In genomic region chr7:64973590-64974262, GRCm38 (mm10) we compare ENCODE assay signal across 28 mouse cellular contexts.
A peak's percentile ranks its signal among the peaks of the same experiment; 100 is the strongest.
DNase-seq lines count a peak whose midpoint lies in the region; ATAC-seq lines count a peak whose summit lies in the region.
"Had no signal": no experiment of that assay in that cellular context is flagged by ENCODE, and none has a peak within 500 bp of the region (broad histone marks: within the 10 kb centered on the region; RNA-seq: fewer than 3 reads in every experiment).

No protein-coding gene starts in this region.

- no peak overlapping the region for H3K4me3 ChIP-seq in hindbrain, embryonic 16.5 days (ENCODE audit: low read length)
- H3K4me3 ChIP-seq in hindbrain, embryonic 13.5 days = no peak overlapping the region
- no peak overlapping the region for H3K4me3 ChIP-seq in midbrain, embryonic 12.5 days
- H3K4me3 ChIP-seq in midbrain, embryonic 10.5 days = no peak overlapping the region
- H3K4me3 ChIP-seq: embryonic facial prominence, embryonic 12.5 days; hindbrain, embryonic 10.5 days; kidney, embryonic 15.5 days; layer of hippocampus, adult 2 months; left cerebral cortex, adult 2 months; limb, embryonic 15.5 days; liver, embryonic 13.5 days had no signal

- peak; percentile 65; the same call in 1 of the 2 replicates for ATAC-seq in hindbrain, embryonic 16.5 days
- no peak for ATAC-seq in hindbrain, embryonic 13.5 days (ENCODE audit: low FRiP score)
- ATAC-seq in midbrain, embryonic 12.5 days (ENCODE audit: low FRiP score, low read depth) = no peak
- ATAC-seq: activated CD4-positive, CD25-positive, alpha-beta regulatory T cell, adult 4 months had no signal

- no peak overlapping the region for H3K27ac ChIP-seq in hindbrain, embryonic 16.5 days (ENCODE audit: low read depth, low read length)
- no peak overlapping the region for H3K27ac ChIP-seq in hindbrain, embryonic 13.5 days
- H3K27ac ChIP-seq in midbrain, embryonic 12.5 days (replicated peaks) = 0 out of 2 replicates have a peak overlapping the region, but pooled peaks have one; percentile 30
- no peak overlapping the region for H3K27ac ChIP-seq in midbrain, embryonic 10.5 days (replicated peaks)
- H3K27ac ChIP-seq: embryonic facial prominence, embryonic 12.5 days; hindbrain, embryonic 10.5 days; kidney, embryonic 15.5 days; layer of hippocampus, adult 2 months; left cerebral cortex, adult 2 months; limb, embryonic 15.5 days; liver, embryonic 13.5 days had no signal

- H3K4me1 ChIP-seq in hindbrain, embryonic 16.5 days (ENCODE audit: control insufficient read depth, insufficient read depth, low read depth, low read length) = no peaks in the 10 kb centered on the region
- no peaks in the 10 kb centered on the region for H3K4me1 ChIP-seq in hindbrain, embryonic 13.5 days (replicated peaks)
- H3K4me1 ChIP-seq in midbrain, embryonic 12.5 days = peaks cover 6% of the 10 kb centered on the region
- peaks cover 6% of the 10 kb centered on the region for H3K4me1 ChIP-seq in midbrain, embryonic 10.5 days
- H3K4me1 ChIP-seq: embryonic facial prominence, embryonic 12.5 days; hindbrain, embryonic 10.5 days; kidney, embryonic 15.5 days; limb, embryonic 15.5 days; liver, embryonic 13.5 days had no signal

- H3K4me2 ChIP-seq in hindbrain, embryonic 16.5 days (ENCODE audit: low read length) = no peak overlapping the region
- no peak overlapping the region for H3K4me2 ChIP-seq in hindbrain, embryonic 13.5 days
- H3K4me2 ChIP-seq in midbrain, embryonic 12.5 days (replicated peaks) = no peak overlapping the region
- H3K4me2 ChIP-seq: embryonic facial prominence, embryonic 12.5 days; kidney, embryonic 15.5 days; limb, embryonic 15.5 days; liver, embryonic 13.5 days had no signal

- 74% methylated on average over 4 of the region's 4 CpGs for WGBS in hindbrain, embryonic 16.5 days
- WGBS in hindbrain, embryonic 13.5 days = 79% methylated on average over 4 of the region's 4 CpGs
- WGBS in midbrain, embryonic 12.5 days = 50% methylated on average over 4 of the region's 4 CpGs
- 74% methylated on average over 4 of the region's 4 CpGs for WGBS in midbrain, embryonic 10.5 days

- no peaks in the 10 kb centered on the region for H3K9me3 ChIP-seq in hindbrain, embryonic 16.5 days (ENCODE audit: control insufficient read depth, low read length)
- H3K9me3 ChIP-seq in hindbrain, embryonic 13.5 days = no peaks in the 10 kb centered on the region
- H3K9me3 ChIP-seq in midbrain, embryonic 12.5 days = no peaks in the 10 kb centered on the region
- no peaks in the 10 kb centered on the region for H3K9me3 ChIP-seq in midbrain, embryonic 10.5 days (replicated peaks)
- H3K9me3 ChIP-seq: embryonic facial prominence, embryonic 12.5 days; hindbrain, embryonic 10.5 days; kidney, embryonic 15.5 days; limb, embryonic 15.5 days; liver, embryonic 13.5 days had no signal

- no peak overlapping the region for H3K9ac ChIP-seq in hindbrain, embryonic 16.5 days (ENCODE audit: low read depth, low read length)
- H3K9ac ChIP-seq in hindbrain, embryonic 13.5 days = no peak overlapping the region
- no peak overlapping the region for H3K9ac ChIP-seq in midbrain, embryonic 12.5 days (replicated peaks)
- H3K9ac ChIP-seq: embryonic facial prominence, embryonic 12.5 days; kidney, embryonic 15.5 days; limb, embryonic 15.5 days; liver, embryonic 13.5 days had no signal

- H3K27me3 ChIP-seq in hindbrain, embryonic 16.5 days (replicated peaks; ENCODE audit: control insufficient read depth, insufficient read depth, low read length) = no peaks in the 10 kb centered on the region
- H3K27me3 ChIP-seq in hindbrain, embryonic 13.5 days = no peaks in the 10 kb centered on the region
- no peaks in the 10 kb centered on the region for H3K27me3 ChIP-seq in midbrain, embryonic 12.5 days
- no peaks in the 10 kb centered on the region for H3K27me3 ChIP-seq in midbrain, embryonic 10.5 days (ENCODE audit: low read depth, poor library complexity, severe bottlenecking)
- H3K27me3 ChIP-seq: embryonic facial prominence, embryonic 12.5 days; kidney, embryonic 15.5 days; limb, embryonic 15.5 days; liver, embryonic 13.5 days had no signal

- no peaks in the 10 kb centered on the region for H3K36me3 ChIP-seq in hindbrain, embryonic 16.5 days (ENCODE audit: control insufficient read depth, insufficient read depth, low read length)
- no peaks in the 10 kb centered on the region for H3K36me3 ChIP-seq in hindbrain, embryonic 13.5 days
- no peaks in the 10 kb centered on the region for H3K36me3 ChIP-seq in midbrain, embryonic 12.5 days
- no peaks in the 10 kb centered on the region for H3K36me3 ChIP-seq in midbrain, embryonic 10.5 days
- H3K36me3 ChIP-seq: embryonic facial prominence, embryonic 12.5 days; hindbrain, embryonic 10.5 days; kidney, embryonic 15.5 days; limb, embryonic 15.5 days; liver, embryonic 13.5 days had no signal

- peak; percentile 34 to 39 for DNase-seq in cerebellum, postnatal 10 days
- DNase-seq in cerebellum, adult 11-12 months = no peak
- no peak for DNase-seq in midbrain, embryonic 10.5 days (ENCODE audit: low spot score)
- DNase-seq in retina, postnatal 1 day = peak; percentile 45
- no peak for DNase-seq in natural killer cell, adult 2 months (ENCODE audit: low spot score in 2 of 2)
- DNase-seq: adrenal gland, adult 8-10 months; cerebellum, adult 9-10 months; embryo, embryonic 11 days; heart, postnatal 14 days; kidney, adult 18-20 months; kidney, postnatal 36 days; liver, embryonic 13.5 days; lung, adult 18-20 months; lung, postnatal 10 days; right cerebral cortex, adult 18-20 months; spleen, adult 18-20 months; thymus, adult 2 months; thymus, postnatal 36 days had no signal

Comparison
In these comparisons a context has a peak if more than half of its experiments do, and no peak if none do; other contexts are left out.
1. DNase-seq: peak in cerebellum, postnatal 10 days (2 of 2) and retina, postnatal 1 day (single experiment); none in cerebellum, adult 11-12 months (single experiment), midbrain, embryonic 10.5 days (single experiment) and natural killer cell, adult 2 months (0 of 2).